Mouse (Mus musculus) monocyte, adult 2 months (primary cell): ENCODE measurements around the gene Gm20388.

Experiments
- DNase-seq, 2 experiments: peaks; one replicate each; pipeline ENCODE4 v3.0.0; 2022; ENCODE audit warnings: low spot score in 2 of 2, low read depth in 1 of 2

Gene Gm20388

DNA sequence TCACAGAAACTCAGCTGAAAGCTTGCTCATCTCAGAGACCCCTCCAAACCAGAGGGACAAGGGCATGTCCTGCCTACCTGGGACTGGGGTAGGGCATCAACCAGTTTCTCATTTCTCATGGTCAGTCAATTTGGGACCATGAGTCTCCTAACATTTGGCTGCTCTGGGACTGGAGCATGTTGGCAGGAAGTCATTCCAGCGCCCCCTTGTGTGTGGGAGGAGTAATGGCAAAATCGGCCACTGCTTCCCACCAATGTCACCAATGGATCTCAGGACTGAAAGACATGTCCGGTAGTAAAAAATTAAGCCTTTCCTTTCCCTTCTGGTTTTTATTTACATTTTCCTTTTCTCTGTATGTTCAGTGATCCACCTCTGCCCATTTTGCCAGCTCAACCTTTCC, 1318.3 kb downstream of the Gm20388 start:
- no peak for DNase-seq

DNA sequence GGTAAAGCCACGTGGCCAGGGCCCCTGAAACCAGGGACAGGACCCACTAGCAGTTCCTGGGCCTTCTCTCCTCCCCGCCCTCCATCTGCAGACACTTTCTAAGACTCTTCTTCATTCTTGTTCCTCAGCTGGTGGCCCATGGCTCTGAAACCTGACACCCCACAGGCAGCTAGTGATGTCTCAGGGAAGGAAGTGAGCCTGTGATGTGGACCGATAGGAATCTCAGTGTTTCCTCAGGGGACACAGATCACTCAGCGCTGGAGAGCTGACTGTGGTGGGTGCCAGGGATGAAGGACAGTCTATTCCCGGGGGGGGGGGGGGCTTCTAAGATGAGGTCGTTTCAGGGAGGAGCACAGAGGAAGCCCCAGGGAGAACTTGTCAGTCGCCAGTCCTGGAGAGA, 1318.9 kb downstream of the Gm20388 start:
- no peak for DNase-seq

DNA sequence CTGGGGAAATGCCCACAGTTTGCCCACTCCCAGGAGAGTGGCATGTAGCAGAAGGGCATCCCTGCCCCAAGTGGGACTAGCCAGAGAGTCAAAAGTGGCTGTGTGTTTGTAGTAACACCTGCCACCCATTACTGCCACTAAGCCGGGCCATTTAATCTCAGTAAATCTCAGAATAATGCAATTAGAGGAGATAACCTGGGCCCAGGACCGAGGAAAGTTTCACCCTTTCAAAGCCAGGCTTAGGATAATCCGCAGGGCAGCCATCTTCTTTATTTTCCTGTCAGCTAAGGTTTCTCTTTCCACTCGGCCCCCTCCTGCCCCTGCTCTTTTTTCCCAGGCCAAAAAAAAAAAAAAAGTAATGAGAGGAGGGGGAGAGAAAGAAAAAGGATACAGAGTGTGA, 1322.6 kb downstream of the Gm20388 start:
- DNase-seq: no peak

DNA sequence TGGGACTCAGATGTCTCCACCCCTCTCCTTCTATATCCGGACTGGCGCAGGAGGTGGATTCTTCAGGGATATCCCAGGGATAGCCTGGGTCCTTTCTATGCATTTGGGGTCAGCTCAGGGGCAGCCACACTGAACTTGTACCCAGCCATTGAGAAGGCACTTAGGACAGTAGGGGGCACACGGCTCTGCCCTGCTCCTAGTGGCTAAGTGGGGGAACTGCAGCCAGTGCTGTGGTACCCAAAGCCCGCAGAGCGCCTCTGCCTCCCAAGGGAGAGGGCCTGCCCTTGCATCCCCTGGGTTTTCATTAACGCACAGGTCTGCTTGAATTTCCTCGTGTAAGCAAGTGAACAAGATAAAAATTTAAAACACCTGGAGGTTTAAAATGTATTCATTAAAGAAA, 1324.3 kb downstream of the Gm20388 start:
- no peak for DNase-seq

DNA sequence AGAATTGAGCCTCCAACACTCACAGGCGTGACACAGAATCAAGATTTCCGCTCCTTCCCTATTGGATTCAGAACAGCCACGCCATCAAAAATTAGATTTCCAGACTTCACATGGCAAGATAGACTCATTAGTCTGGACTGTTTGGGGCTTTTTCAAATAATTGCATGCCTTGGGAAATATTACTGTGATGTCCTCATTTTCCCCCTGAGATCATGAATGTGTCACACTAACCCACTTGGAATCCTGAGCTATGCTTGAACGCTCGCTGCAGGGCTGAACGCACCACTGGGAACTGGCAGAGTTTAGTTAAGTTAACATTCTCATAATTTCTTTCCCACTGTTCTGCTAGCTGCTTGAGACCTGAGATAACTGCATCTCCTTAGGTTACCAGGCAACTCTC, 1329.0 kb downstream of the Gm20388 start:
- DNase-seq: no peak

DNA sequence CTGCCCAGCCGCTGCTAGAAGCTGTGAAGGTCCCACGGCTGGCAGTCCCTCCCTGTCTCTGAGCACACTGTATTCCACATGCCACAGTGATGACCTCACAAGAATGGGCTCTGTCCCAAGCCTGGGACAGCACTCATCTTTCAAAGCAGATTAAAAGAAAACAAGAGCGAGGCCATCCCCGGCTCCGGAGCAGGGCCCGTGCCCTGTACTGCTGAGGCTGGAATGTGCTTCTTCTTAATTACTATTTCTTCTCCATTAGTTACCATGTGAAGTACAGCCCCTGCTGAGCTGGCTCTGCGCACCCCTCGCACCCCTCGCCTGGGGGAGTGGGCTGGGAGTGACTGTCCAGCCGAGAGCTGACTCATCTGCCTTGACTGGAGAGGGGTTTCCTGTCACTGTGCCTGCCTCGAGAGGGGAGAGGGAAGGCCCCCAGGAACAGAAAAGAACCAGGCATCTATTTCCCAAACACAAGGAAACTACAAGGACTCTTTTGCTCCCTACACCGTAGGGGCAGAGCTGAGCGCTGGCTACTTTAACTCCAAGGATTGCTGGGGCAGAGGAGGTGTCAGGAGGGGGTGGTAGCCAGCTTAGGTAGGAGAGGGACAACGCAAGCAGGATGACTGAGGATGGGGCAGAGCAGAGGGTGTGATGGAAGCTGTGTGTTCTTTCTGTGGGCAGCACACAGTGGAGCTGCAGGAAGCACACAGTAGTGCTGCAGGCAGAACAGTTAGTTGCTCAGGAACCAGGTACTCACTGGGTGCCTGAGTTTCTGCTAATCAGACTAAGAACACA, 1331.3 kb downstream of the Gm20388 start:
- DNase-seq: no peak

DNA sequence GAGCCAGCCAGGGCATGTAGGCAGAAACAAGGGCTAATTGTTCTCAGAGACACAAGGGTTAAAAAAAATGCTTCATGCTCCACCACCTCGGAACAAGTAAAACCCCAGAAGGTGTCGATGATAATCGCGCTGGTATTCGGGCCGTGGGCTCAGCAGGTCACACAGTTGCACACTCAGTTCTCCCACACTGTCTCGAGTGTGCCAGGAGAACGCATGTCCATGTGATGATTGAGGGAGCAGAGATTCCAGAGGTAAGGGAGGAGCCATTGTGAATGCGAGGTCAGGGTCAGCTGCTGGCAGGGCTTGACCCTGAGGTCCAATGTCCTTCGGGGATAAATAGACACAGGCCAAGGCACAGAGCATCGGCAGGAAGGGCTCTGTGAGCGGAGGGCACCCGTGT, 1332.0 kb downstream of the Gm20388 start:
- DNase-seq: no peak

DNA sequence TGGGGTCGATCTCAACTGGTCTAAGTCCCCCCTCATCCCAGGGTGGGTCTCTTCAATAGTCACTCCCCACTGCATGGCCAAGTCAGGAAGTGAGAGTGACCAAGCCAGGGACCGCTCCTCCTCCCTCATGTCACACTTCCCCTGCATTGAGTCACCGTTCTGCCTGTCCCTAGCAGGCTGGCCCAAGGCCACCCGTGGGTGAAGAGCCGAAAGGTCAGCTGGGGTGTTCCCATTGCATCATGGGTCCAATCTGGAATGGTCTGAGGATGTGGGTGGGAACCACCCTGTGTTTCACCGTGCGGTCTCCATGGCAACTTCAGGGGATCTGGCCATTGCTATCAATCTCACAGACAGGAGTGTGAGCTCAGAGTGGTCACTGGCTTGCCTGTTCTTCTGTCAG, 1338.2 kb downstream of the Gm20388 start:
- no peak for DNase-seq

DNA sequence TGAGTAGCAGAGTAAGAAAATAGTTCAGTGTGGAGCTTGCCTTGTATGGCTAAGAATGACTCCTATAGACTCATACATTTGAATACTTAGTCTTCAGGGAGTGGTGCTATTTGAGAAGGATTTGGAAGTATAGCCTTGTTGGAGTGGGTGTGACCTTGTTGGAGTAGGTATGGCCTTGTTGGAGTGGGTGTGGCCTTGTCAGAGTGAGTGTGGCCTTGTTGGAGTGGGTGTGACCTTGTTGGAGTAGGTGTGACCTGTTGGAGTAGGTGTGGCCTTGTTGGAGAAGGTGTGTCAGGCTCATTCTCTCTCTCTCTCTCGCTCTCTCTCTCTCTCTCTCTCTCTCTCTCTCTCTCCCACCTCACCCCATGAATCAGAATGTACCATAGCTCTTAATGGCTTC, 1338.8 kb downstream of the Gm20388 start:
- no peak for DNase-seq

DNA sequence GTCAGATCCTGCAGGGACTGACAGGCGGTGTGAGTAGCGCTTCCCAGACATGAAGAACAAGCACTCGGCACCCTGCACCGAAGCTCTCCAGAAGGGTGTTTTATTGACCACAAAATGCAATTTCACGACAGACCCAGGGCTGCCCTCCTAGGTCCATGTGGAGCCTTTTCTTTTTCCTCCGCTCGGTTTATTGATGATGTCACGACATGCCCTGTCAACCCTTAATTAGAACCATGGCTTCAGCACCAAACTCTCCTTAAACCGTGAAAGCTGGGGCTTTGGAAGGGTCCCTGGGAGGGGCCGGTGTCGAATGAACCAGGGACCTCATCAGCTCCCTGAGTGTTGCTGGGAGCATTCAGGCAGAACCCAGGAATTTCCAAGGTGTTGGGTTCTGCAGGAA, 1340.4 kb downstream of the Gm20388 start:
- no peak for DNase-seq

DNA sequence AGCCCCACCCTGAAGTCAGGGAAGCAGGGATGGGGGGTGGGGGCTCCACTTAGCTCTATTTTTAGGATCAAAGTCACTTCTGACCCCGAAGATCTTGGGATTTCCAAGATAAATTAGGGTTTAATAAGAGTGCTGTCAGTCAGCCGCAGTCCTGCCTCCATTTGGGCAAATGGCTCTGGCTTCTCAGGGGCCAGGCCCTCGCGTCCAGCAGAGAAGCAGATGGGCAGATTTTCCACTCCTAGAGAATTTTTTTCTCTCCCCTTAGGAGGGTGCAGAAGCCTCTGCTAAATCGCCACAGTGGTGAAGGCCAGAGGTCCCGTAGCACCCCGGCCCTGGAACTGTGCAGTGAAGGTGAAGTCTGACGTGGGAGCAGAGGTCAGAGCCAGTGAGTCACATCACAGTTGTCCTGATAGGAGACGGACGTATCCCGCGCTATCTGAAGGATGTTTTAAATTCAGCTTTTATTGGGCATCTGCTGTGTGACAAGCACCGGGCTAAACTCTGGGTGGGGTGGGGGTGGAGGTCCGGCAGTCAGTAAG, 1345.2 kb downstream of the Gm20388 start:
- DNase-seq: no peak

DNA sequence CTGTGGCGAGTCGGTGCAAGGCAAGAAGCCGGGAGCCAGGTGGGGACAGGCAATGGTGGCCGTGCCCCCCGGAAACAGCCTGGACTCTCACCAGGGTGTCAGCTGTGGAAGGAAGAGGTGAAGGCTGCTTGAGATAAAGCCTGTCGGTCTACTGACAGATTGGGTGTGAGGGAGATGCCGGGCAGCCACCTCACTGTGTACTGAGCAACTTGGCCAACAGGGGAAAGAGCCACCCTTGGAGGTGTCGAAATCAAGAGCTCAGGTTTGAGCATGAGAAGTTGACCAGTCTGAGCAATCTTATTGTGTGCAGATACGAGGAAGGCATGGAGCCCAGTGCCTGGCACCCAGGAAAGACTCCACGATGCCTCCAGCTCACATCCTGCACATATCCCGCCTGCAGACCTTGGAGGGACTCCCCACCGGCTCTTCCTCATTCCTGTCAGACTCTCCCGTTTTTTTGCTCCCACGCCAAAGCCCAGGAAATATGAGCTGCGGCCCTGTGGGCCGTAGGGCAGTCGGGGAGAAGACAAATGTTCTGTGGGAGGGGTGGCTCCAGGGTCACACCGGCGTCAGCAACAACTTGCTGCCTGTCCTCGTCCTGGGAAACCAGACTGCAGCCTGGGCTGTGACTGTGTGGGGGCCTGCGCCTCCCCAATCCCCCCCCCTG, 1347.6 kb downstream of the Gm20388 start:
- no peak for DNase-seq

DNA sequence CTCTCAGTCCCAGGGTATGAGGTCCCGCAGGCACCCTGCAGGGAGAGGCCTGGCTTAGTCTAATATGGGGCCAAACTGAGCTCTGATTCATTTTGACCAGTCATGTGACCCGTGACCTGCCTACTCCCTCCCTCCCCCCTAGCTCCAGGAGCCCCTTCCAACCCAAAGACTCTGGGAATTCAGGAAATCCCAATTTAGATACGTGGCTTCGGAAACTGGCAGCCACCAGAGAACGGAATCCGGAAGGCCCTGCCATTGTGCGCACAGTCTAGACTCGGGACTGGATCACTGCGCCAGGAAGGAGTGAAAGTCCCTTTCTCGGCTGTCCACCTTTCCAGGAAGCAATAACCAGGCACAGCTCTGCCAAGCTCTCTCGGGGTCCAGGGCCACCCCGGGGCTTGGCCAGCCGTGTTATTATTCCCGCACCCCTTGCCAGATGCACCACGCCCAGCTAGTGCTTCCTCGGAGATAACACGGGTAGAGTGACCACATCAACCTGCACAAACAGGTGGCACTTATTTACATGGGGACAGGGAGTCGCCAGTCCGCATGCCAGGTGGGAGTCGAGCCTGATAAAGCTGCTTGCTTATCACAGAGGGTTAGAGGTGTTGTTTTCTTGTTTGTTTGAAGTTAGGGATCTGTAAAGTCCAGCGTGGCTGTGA, 1352.2 kb downstream of the Gm20388 start:
- DNase-seq: no peak

DNA sequence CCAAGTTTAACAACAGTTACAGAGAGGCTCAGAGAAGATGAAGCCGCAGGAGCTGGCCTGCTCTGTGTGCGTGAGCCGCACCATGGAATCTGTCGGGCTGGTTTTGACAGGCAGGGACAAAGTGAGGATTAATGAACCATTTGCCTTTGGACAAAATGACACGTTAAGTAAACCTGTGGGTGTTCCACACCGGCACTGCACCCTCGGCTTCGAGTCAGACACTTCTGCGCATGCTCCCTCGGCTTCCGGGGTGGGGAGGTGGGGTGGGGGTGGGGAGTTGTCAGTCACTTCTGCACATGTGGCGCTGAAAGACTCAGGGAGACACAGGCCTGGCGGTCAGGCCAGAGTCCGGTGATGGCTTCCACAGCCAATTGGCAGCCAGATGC, 1352.7 kb downstream of the Gm20388 start:
- DNase-seq: no peak

DNA sequence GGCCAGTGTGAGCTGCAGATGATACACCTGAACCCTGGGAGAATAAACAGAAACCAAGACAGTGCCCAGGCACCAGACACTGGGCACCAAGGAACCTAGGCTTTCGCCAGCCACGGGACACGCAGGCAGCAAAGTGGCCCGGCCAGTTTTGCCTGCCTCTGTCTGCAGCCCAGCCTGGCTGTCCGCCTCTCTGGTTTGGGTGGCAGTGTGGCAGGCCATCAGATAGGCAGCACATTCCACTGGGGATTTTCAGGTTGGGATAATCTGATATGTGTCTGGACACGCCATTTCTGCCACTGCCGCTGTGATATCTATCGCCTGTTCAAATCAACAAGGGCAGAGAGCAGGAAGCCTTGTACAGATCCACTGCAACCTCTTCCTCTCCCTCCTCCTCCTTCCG, 1353.6 kb downstream of the Gm20388 start:
- no peak for DNase-seq

DNA sequence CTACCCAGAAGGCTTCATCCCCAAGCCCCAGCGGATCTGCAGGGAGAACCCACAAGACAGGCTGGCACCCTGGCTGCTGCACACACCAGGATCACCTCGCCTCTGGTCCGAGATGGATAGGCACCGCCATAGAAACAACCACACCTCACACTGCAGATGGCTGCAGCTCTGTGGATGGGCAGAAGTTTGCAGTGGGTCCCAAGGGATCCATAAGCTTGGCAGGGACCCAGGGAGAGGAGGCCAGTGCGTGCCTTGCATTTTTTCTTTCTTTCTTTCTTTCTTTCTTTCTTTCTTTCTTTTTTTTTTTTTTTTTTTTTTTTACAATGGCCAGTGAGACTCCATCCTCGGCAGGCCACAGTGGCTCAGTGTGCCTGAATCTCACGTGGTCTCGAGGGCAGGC, 1360.9 kb downstream of the Gm20388 start:
- no peak for DNase-seq

DNA sequence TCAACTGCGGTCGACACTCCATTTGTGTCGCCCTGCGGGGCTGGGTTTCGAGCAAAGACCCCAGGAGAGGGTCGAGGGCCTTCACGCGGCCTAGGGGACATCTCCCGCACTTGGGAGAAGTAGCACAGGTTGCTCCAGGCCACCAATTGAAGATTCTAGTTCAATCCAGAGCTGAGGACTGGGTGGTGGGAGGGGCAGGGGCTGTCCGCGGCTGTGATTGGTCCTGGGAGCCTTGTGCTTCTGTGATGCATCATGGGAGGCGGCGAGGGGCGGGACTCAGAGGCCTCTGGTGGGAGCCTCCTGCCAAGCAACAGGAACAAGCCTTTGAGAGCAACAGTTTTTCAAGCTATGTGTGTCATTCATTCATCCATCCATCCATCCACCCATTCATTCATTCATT, 1362.6 kb downstream of the Gm20388 start:
- no peak for DNase-seq

DNA sequence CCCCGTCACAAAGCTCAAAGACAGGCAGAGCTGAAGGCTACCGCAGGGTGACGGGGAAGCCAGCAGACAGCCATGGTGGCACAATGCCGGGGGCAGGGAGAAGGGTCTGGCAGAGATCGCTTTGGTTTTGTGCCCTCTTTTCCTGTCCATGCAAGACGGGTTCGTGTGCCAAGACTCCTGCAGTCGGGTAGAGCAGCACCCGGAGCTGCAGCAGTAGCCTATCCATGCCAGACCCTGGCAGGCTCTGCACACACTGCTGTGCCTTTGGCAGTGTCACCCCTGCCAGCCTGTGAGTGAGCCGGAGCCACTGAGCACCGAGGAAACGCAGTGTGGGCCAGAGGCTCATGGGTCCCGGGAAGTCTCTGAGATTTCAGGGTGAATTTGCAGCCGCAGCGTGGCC, 1363.0 kb downstream of the Gm20388 start:
- no peak for DNase-seq

DNA sequence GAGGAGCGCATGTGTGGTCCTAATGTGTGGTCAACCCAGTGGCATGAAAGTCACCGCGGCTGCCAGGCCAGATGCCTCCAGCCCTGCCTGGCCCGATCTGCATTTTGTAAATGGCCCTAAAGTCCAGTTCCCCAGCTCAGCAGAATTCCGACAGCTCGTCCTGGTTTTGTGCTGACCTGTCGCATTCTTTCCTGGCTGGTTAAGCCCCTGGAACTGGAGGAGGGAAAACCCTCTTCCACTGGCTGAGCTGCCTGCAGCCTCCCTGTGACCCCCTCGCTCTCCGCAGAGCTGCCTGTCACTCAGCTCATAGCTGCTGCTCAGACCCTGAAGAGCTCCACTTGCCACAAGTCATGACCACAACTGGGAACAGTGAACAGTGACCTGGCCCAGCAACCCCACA, 1369.8 kb downstream of the Gm20388 start:
- DNase-seq: no peak

DNA sequence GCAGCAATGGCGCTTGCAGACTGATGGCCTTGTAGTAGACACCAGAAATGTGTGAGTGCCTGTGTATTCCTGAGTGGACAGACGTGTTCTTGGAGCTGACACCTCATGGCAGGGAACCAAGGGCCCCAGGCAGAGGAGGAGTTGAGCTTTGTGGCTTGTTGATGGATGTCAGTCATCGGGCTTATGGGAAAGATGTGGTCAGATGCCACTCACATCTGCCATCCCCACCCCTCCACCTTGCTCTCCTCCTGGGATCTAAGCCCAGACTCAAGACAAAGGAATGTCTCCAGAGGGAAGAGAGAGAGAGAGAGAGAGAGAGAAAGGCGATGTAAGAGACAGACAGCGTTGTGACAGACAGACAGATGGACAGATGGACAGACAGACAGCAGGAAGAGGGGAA, 1378.7 kb downstream of the Gm20388 start:
- no peak for DNase-seq

DNA sequence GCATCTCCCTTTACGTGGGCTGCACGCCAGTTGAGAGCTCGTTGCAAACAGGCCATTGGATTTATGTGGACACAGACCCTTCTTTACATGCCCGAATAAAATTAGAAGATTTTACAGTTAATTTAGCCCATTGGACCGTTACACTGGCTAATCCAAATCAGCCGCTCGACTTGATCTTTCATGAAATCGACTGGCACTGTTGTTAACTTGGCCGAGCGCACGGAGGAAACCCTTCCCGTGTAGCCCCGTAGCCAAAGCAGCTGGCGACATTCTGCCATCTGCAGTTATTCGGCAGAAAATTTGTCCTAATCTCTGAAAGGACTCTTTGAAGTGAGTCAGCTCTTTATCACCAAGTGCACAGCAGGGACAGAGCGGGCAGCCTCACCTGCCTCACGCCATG, 1379.9 kb downstream of the Gm20388 start:
- no peak for DNase-seq

DNA sequence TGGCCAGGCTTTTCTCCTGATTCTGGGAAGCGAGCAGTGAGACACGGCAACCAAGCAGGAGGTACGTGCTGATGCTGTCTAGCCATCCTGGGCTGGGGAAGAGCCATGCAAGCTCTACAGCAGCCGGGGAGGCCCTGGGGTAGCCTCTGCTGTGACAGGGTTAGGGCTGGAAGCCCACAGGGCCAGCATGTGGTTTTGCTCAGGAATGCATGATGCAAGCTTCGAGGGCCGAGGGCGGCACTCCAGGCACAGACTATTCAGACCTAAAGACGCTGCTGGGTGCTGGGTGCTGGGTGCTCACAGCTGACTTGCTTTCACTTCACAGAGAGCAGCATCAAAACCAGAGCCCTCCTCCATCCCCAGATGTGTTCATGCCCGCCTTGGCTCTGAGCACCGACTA, 1382.8 kb downstream of the Gm20388 start:
- no peak for DNase-seq
